Mouse (Mus musculus) CH12.LX (cell line): Measurements from ENCODE around the gene Kndc1. TPM values are rescaled to one million over a fixed set of nuclear protein-coding genes. Genes with fewer than 3 reads are reported as not detected.

Experiments used
- DNase-seq: peaks from one replicate; pipeline ENCODE4 v3.0.0-alpha.2; 2013; ENCODE audit errors: extremely low read depth
- H3K27ac ChIP-seq: 2 replicates; pipeline ENCODE4 v1.5.1; 2012; ENCODE audit warnings: low read depth, mild to moderate bottlenecking, control low read depth, moderate library complexity; ENCODE audit not compliant: insufficient read depth
- H3K27me3 ChIP-seq: replicated peaks from 2 replicates; pipeline ENCODE3; 2012; ENCODE audit warnings: inconsistent platforms
- H3K36me3 ChIP-seq, 2 experiments: replicated peaks in 1 of 2; 2 replicates each; pipeline versions ENCODE3 to v1.6.1; 2012; ENCODE audit warnings: inconsistent platforms in 1 of 2, low read length in 1 of 2, mild to moderate bottlenecking in 1 of 2, mixed read lengths in 1 of 2, moderate library complexity in 1 of 2; ENCODE audit not compliant: control insufficient read depth in 1 of 2, insufficient read depth in 1 of 2
- H3K4me1 ChIP-seq, 2 experiments: 2 replicates each; pipeline ENCODE4 v1.6.1; 2012; ENCODE audit warnings: inconsistent platforms in 1 of 2, moderate library complexity in 1 of 2; ENCODE audit not compliant: insufficient read depth in 2 of 2, control insufficient read depth in 1 of 2
- H3K4me2 ChIP-seq: 2 replicates; pipeline ENCODE4 v1.6.1; 2012; ENCODE audit warnings: low read depth, mild to moderate bottlenecking, control low read depth; ENCODE audit not compliant: poor library complexity, insufficient read depth, severe bottlenecking
- H3K4me3 ChIP-seq, 3 experiments: fragments of 150-350 bp in 1 of 3; sonication (generic) in 1 of 3; replicated peaks in 1 of 3; 2 replicates each; pipeline versions ENCODE3 to v1.5.1; 2011 to 2012; ENCODE audit warnings: low read depth in 2 of 3, low read length in 2 of 3, mild to moderate bottlenecking in 2 of 3, moderate library complexity in 2 of 3, control low read depth in 1 of 3, improper control_type of control experiment in 1 of 3, inconsistent platforms in 1 of 3, mixed read lengths in 1 of 3; ENCODE audit not compliant: poor library complexity in 1 of 3
- H3K79me2 ChIP-seq: replicated peaks from 2 replicates; pipeline ENCODE4 v1.6.1; 2012; ENCODE audit warnings: mild to moderate bottlenecking, moderate library complexity; ENCODE audit not compliant: control insufficient read depth, poor library complexity, insufficient read depth, severe bottlenecking; ENCODE audit errors: extremely low read depth
- H3K9ac ChIP-seq: 2 replicates; pipeline ENCODE4 v1.6.1; 2012; ENCODE audit warnings: low read depth, mild to moderate bottlenecking, control low read depth, moderate library complexity; ENCODE audit not compliant: insufficient read depth
- H3K9me3 ChIP-seq: replicated peaks from 2 replicates; pipeline ENCODE3; 2012; ENCODE audit warnings: low read length, inconsistent platforms, mixed read lengths
- BHLHE40 ChIP-seq: IDR thresholded peaks from 2 replicates; pipeline ENCODE4 v1.6.1; 2011; ENCODE audit warnings: mild to moderate bottlenecking, low read depth, low read length, improper control_type of control experiment
- CHD2 ChIP-seq: IDR thresholded peaks from 2 replicates; pipeline ENCODE4 v1.6.1; 2011; ENCODE audit warnings: low read length, improper control_type of control experiment
- CTCF ChIP-seq, 2 experiments: IDR thresholded peaks in 1 of 2; conservative IDR thresholded peaks in 1 of 2; 2 replicates each; pipeline ENCODE4 v1.5.1; 2011 to 2012; ENCODE audit warnings: low read depth in 2 of 2, low read length in 2 of 2, improper control_type of control experiment in 1 of 2, inconsistent platforms in 1 of 2, mild to moderate bottlenecking in 1 of 2, moderate library complexity in 1 of 2
- E2F4 ChIP-seq: IDR thresholded peaks from 2 replicates; pipeline ENCODE4 v1.6.1; 2011; ENCODE audit warnings: low read depth, low read length, improper control_type of control experiment; ENCODE audit not compliant: insufficient replicate concordance
- ELF1 ChIP-seq: IDR thresholded peaks from 2 replicates; pipeline ENCODE4 v1.6.1; 2014; ENCODE audit warnings: low read depth, mild to moderate bottlenecking, inconsistent platforms, low read length, improper control_type of control experiment
- EP300 ChIP-seq: IDR thresholded peaks from 2 replicates; pipeline ENCODE4 v1.6.1; 2011; ENCODE audit warnings: low read length, improper control_type of control experiment
- ETS1 ChIP-seq: conservative IDR thresholded peaks from 2 replicates; pipeline ENCODE4 v1.6.1; 2012; ENCODE audit warnings: low read depth, mild to moderate bottlenecking, inconsistent platforms, low read length, improper control_type of control experiment, moderate library complexity
- IRF4 ChIP-seq: IDR thresholded peaks from 2 replicates; pipeline ENCODE4 v1.6.1; 2014; ENCODE audit warnings: low read depth, mild to moderate bottlenecking, inconsistent platforms, low read length, improper control_type of control experiment
- JUN ChIP-seq: IDR thresholded peaks from 2 replicates; pipeline ENCODE4 v1.6.1; 2011; ENCODE audit warnings: low read depth, mild to moderate bottlenecking, low read length, improper control_type of control experiment, moderate library complexity; ENCODE audit not compliant: insufficient read depth
- JUND ChIP-seq: conservative IDR thresholded peaks from 2 replicates; pipeline ENCODE4 v1.6.1; 2011; ENCODE audit warnings: low read depth, low read length, improper control_type of control experiment
- MAFK ChIP-seq: IDR thresholded peaks from 2 replicates; pipeline ENCODE4 v1.6.1; 2011; ENCODE audit warnings: low read length, improper control_type of control experiment; ENCODE audit not compliant: insufficient replicate concordance
- MAX ChIP-seq: IDR thresholded peaks from 2 replicates; pipeline ENCODE4 v1.6.1; 2011; ENCODE audit warnings: low read length, improper control_type of control experiment
- MXI1 ChIP-seq: IDR thresholded peaks from 2 replicates; pipeline ENCODE4 v1.6.1; 2011; ENCODE audit warnings: mild to moderate bottlenecking, low read depth, low read length, improper control_type of control experiment
- NRF1 ChIP-seq: IDR thresholded peaks from 2 replicates; pipeline ENCODE4 v1.6.1; 2014; ENCODE audit warnings: low read depth, mild to moderate bottlenecking, inconsistent platforms, low read length, improper control_type of control experiment, moderate library complexity
- POLR2A ChIP-seq: IDR thresholded peaks from 2 replicates; pipeline ENCODE4 v1.6.1; 2011; ENCODE audit warnings: low read depth, mild to moderate bottlenecking, improper control_type of control experiment, low read length
- RAD21 ChIP-seq: IDR thresholded peaks from 2 replicates; pipeline ENCODE4 v1.6.1; 2011; ENCODE audit warnings: low read depth, mild to moderate bottlenecking, low read length, improper control_type of control experiment, moderate library complexity
- RCOR1 ChIP-seq: conservative IDR thresholded peaks from 2 replicates; pipeline ENCODE4 v1.6.1; 2012; ENCODE audit warnings: low read depth, mild to moderate bottlenecking, inconsistent platforms, low read length, improper control_type of control experiment
- SIN3A ChIP-seq: IDR thresholded peaks from 2 replicates; pipeline ENCODE4 v1.6.1; 2012; ENCODE audit warnings: low read length, improper control_type of control experiment, inconsistent platforms
- TBP ChIP-seq: conservative IDR thresholded peaks from 2 replicates; pipeline ENCODE4 v1.6.1; 2011; ENCODE audit warnings: low read depth, low read length, improper control_type of control experiment
- TCF12 ChIP-seq: IDR thresholded peaks from 2 replicates; pipeline ENCODE4 v1.6.1; 2014; ENCODE audit warnings: low read depth, mild to moderate bottlenecking, inconsistent platforms, low read length, improper control_type of control experiment
- ZC3H11A ChIP-seq: IDR thresholded peaks from 2 replicates; pipeline ENCODE4 v1.6.1; 2012; ENCODE audit warnings: low read depth, mild to moderate bottlenecking, inconsistent platforms, low read length, improper control_type of control experiment
- ZMIZ1 ChIP-seq: IDR thresholded peaks from 2 replicates; pipeline ENCODE4 v1.6.1; 2012; ENCODE audit warnings: low read depth, mild to moderate bottlenecking, inconsistent platforms, low read length, improper control_type of control experiment
- dilution Hi-C: fragments of 300-500 bp; cut with MboI; formaldehyde crosslinking; loops from 2 replicates; pipeline ENCODE4 v1.14.3; 2020; ENCODE audit warnings: low sequenced_read_pairs; ENCODE audit not compliant: extremely low pct_unique_long_range_greater_than_20kb, extremely low pct_ligation_motif_present
- in situ Hi-C: fragments of 300-500 bp; cut with MboI; formaldehyde crosslinking; loops from 3 replicates; pipeline ENCODE4 v1.14.3; 2019; ENCODE audit warnings: low sequenced_read_pairs, low pct_ligation_motif_present, low pct_unique_long_range_greater_than_20kb, mixed read lengths
- polyA plus RNA-seq: library from polyadenylated mRNA; unstranded; fragments of >175 nt; gene quantifications from 2 replicates; pipeline ENCODE4 v1.2.1, GENCODE M21; 2012; ENCODE audit warnings: low read depth; ENCODE audit not compliant: insufficient read length
- total RNA-seq, 2 experiments: library from RNA; depleted of rRNA; stranded (reverse); fragments of 300-350 nt in 1 of 2; fragments of >200 nt in 1 of 2; gene quantifications; 2 replicates each; pipeline ENCODE4 v1.2.3; 2012 to 2014

Kndc1 gene
- total and polyA plus RNA-seq, 3 experiments, result 2.3 to 5.0 (median 4.0) TPM

DNA sequence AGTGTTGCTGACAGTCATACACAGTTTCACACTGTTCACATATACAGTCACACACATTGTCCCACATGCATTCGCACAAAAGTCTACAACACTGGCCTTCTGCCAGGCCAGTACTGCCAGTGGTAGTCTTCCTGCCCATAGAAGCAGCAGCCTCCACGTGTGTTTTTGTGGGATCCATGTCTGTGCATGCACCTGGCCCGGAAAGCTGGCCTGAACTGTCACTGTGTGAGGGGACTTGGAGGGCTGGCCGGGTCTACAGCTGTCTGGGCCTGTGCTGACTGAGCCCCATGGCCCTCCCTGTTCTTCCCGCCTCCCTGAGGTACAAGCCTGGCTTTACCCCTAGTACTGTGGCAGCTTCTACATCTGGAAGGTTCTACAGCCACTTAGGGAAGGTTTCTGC lies 76.5 kb downstream of the Kndc1 start:
- Histone ChIP-seq H3K9me3 (no peaks in the 10 kb centered on the region), H3K4me3 (peak overlapping the region in 1 of 3 experiments; percentile 45), H3K9ac (peak overlapping the region; percentile 23), H3K27ac (peak overlapping the region; percentile 99), H3K4me2 (no peak overlapping the region), H3K27me3 (no peaks in the 10 kb centered on the region), H3K79me2 (no peaks in the 10 kb centered on the region), H3K4me1 (peaks cover 59 to 89% of the 10 kb centered on the region in 2 experiments), H3K36me3 (no peaks in the 10 kb centered on the region)
- DNase-seq, result no peak
- dilution Hi-C loops (no loop called here), in situ Hi-C loops (no loop called here)
- TF ChIP-seq JUND (no peak), CHD2 (0 out of 2 replicates have a peak, but pooled peaks have one; percentile 37), JUN (no peak), MAX (peak; percentile 69), MXI1 (peak; percentile 55), TBP (no peak), MAFK (no peak), IRF4 (no peak), EP300 (no peak), NRF1 (0 out of 2 replicates have a peak, but pooled peaks have one; percentile 14)

DNA sequence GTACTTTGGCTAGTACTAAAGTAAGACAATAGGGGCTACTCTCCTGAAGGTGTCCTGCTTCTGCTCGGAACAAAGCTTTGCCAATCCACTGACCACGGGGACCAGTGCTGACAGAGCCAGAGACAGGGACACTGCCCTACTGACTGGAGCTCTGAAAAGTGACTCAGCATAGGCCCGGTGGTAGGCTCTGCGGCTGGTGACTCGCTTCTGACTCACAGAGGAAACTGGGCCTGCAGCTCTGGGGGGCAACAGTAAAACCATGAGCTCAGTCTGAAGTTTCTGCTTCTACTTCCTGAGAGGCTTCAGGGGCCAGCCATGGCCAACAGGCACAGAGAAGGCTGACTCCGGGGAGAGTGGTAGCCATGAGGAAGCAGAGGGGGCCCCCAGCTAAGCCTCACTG lies 76.9 kb downstream of the Kndc1 start:
- no peaks in the 10 kb centered on the region for H3K79me2 ChIP-seq
- H3K36me3 ChIP-seq, result no peaks in the 10 kb centered on the region
- H3K27me3 ChIP-seq, result no peaks in the 10 kb centered on the region
- no peak overlapping the region for H3K4me2 ChIP-seq
- peak overlapping the region; percentile 23 for H3K9ac ChIP-seq
- in situ Hi-C loops, result no loop called here
- peak overlapping the region; percentile 99 for H3K27ac ChIP-seq
- no peak for TF ChIP-seq RCOR1
- TF ChIP-seq ELF1, result no peak
- TF ChIP-seq ZC3H11A, result no peak
- peak; percentile 61; the same call in 1 of the 2 replicates for TF ChIP-seq TBP
- TF ChIP-seq SIN3A, result no peak
- TF ChIP-seq MAX, result no peak
- TF ChIP-seq MAFK, result peak; percentile 73; the same call in 1 of the 2 replicates
- TF ChIP-seq TCF12, result peak; percentile 45; the same call in 1 of the 2 replicates
- TF ChIP-seq MXI1, result no peak
- peak; percentile 43; the same call in 1 of the 2 replicates for TF ChIP-seq POLR2A
- TF ChIP-seq RAD21, result no peak
- no peak for TF ChIP-seq ZMIZ1
- TF ChIP-seq BHLHE40, result 0 out of 2 replicates have a peak, but pooled peaks have one; percentile 32
- TF ChIP-seq ETS1, result peak; percentile 73
- no peak for TF ChIP-seq CTCF (conservative IDR thresholded peaks at IDR 0.05 in 1 of 2, IDR thresholded peaks at IDR 0.05 in 1 of 2; ENCODE audit: low read depth in 2 of 2, low read length in 2 of 2)
- TF ChIP-seq JUND, result no peak
- TF ChIP-seq E2F4, result no peak
- TF ChIP-seq EP300, result peak; percentile 35; the same call in 1 of the 2 replicates
- H3K4me1 ChIP-seq, result peaks cover 55 to 85% of the 10 kb centered on the region in 2 experiments
- dilution Hi-C loops, result no loop called here
- no peaks in the 10 kb centered on the region for H3K9me3 ChIP-seq
- peak overlapping the region in 1 of 3 experiments; percentile 45 for H3K4me3 ChIP-seq
- peak; percentile 81 for DNase-seq
